Mouse (Mus musculus) ES-E14 (cell line): ENCODE data around the gene Isx. TPM values are rescaled to one million over a fixed set of nuclear protein-coding genes. Genes with fewer than 3 reads are reported as not detected.

Source experiments
- DNase-seq: peaks from one replicate; pipeline ENCODE4 v3.0.0-alpha.2; 2013; ENCODE audit warnings: low read depth, low spot score
- H3K27ac ChIP-seq: 2 replicates; pipeline ENCODE4 v1.5.1; 2012; ENCODE audit warnings: low read depth, mild to moderate bottlenecking, low read length, moderate library complexity, mixed read lengths; ENCODE audit not compliant: poor library complexity, insufficient read depth, severe bottlenecking
- H3K36me3 ChIP-seq: 2 replicates; pipeline ENCODE4 v1.6.1; 2012; ENCODE audit warnings: mild to moderate bottlenecking, low read length, moderate library complexity, mixed read lengths; ENCODE audit not compliant: control insufficient read depth, poor library complexity, insufficient read depth, severe bottlenecking
- H3K4me1 ChIP-seq, 2 experiments: fragments of 150-350 bp in 1 of 2; sonication (generic) in 1 of 2; 2 replicates each; pipeline ENCODE4 v1.6.1; 2012; ENCODE audit warnings: low read length in 2 of 2, mild to moderate bottlenecking in 1 of 2, mixed read lengths in 1 of 2; ENCODE audit not compliant: control insufficient read depth in 2 of 2, insufficient read depth in 2 of 2, poor library complexity in 1 of 2
- H3K4me3 ChIP-seq, 2 experiments: fragments of 150-350 bp in 1 of 2; sonication (generic) in 1 of 2; 2 replicates each; pipeline ENCODE4 v1.5.1; 2012; ENCODE audit warnings: low read length in 2 of 2, low read depth in 1 of 2, mild to moderate bottlenecking in 1 of 2, mixed read lengths in 1 of 2; ENCODE audit not compliant: insufficient read depth in 1 of 2, poor library complexity in 1 of 2, severe bottlenecking in 1 of 2
- H3K9ac ChIP-seq: 2 replicates; pipeline ENCODE4 v1.6.1; 2012; ENCODE audit warnings: low read depth, mild to moderate bottlenecking, low read length, mixed read lengths; ENCODE audit not compliant: poor library complexity, insufficient read depth, severe bottlenecking
- H3K9me3 ChIP-seq: fragments of 150-350 bp; sonication (generic); 2 replicates; pipeline ENCODE4 v1.6.1; 2012; ENCODE audit warnings: low read depth, mild to moderate bottlenecking, low read length; ENCODE audit not compliant: control insufficient read depth, insufficient read depth
- CHD2 ChIP-seq: IDR thresholded peaks from 2 replicates; pipeline ENCODE4 v1.6.1; 2014; ENCODE audit warnings: mild to moderate bottlenecking, low read depth, low read length, inconsistent platforms
- HCFC1 ChIP-seq: IDR thresholded peaks from 2 replicates; pipeline ENCODE4 v1.6.1; 2012; ENCODE audit warnings: low read length, inconsistent platforms, borderline replicate concordance; ENCODE audit not compliant: insufficient read depth
- MAFK ChIP-seq: IDR thresholded peaks from 2 replicates; pipeline ENCODE4 v1.6.1; 2014; ENCODE audit warnings: mild to moderate bottlenecking, low read depth, low read length, inconsistent platforms; ENCODE audit not compliant: insufficient read depth
- ZC3H11A ChIP-seq: IDR thresholded peaks from 2 replicates; pipeline ENCODE4 v1.6.1; 2012; ENCODE audit warnings: low read depth, mild to moderate bottlenecking, inconsistent platforms, low read length, borderline replicate concordance
- ZNF384 ChIP-seq: IDR thresholded peaks from 2 replicates; pipeline ENCODE4 v1.6.1; 2012; ENCODE audit warnings: low read depth, low read length, inconsistent platforms
- in situ Hi-C, 2 experiments: fragments of 600-800 bp; cut with MboI; formaldehyde crosslinking; loops; one replicate each; pipeline ENCODE4 v1.15.1; 2025; ENCODE audit warnings: low sequenced_read_pairs in 2 of 2, inconsistent platforms in 1 of 2; ENCODE audit not compliant: unreplicated experiment in 2 of 2
- total RNA-seq: library from RNA; depleted of rRNA; stranded (reverse); fragments of 300-350 nt; gene quantifications from 2 replicates; pipeline ENCODE4 v1.2.3, GENCODE M21; 2012

Gene Isx
- total RNA-seq, 1 experiment = 0.13 TPM

GRCm38 (mm10) chr8:74888763-74889162, 15.8 kb downstream of the Isx start:
- no peak for TF ChIP-seq CHD2
- TF ChIP-seq ZNF384 = no peak
- TF ChIP-seq ZC3H11A = no peak
- no peak for TF ChIP-seq MAFK
- no peak for TF ChIP-seq HCFC1
- DNase-seq = no peak
- Histone ChIP-seq H3K9me3 (no peaks in the 10 kb centered on the region), H3K36me3 (no peaks in the 10 kb centered on the region), H3K4me3 (no peak overlapping the region), H3K27ac (no peak overlapping the region), H3K4me1 (no peaks in the 10 kb centered on the region), H3K9ac (no peak overlapping the region)
- in situ Hi-C loops = no loop called here

- Histone ChIP-seq H3K9ac (no peak overlapping the region), H3K4me1 (no peaks in the 10 kb centered on the region), H3K36me3 (no peaks in the 10 kb centered on the region), H3K9me3 (no peaks in the 10 kb centered on the region), H3K27ac (no peak overlapping the region), H3K4me3 (no peak overlapping the region)
- DNase-seq = no peak
- in situ Hi-C loops = no loop called here
- TF ChIP-seq MAFK = no peak
- TF ChIP-seq ZNF384 = no peak
- TF ChIP-seq ZC3H11A = no peak
- TF ChIP-seq HCFC1 = no peak
- no peak for TF ChIP-seq CHD2
Observed at GRCm38 (mm10) chr8:74891030-74891429, 18.1 kb downstream of the Isx start.

- no peaks in the 10 kb centered on the region for H3K36me3 ChIP-seq
- in situ Hi-C loops = no loop called here
- H3K9me3 ChIP-seq = no peaks in the 10 kb centered on the region
- no peak for DNase-seq
- H3K4me1 ChIP-seq = no peaks in the 10 kb centered on the region
- H3K9ac ChIP-seq = no peak overlapping the region
- TF ChIP-seq CHD2 = no peak
- no peak for TF ChIP-seq ZC3H11A
- no peak overlapping the region for H3K4me3 ChIP-seq
- no peak overlapping the region for H3K27ac ChIP-seq
Observed at GRCm38 (mm10) chr8:74896302-74896701, 23.3 kb downstream of the Isx start.

GRCm38 (mm10) chr8:74897315-74897714, 24.3 kb downstream of the Isx start:
- H3K4me1 ChIP-seq = no peaks in the 10 kb centered on the region
- H3K27ac ChIP-seq = no peak overlapping the region
- in situ Hi-C loops = no loop called here
- H3K9ac ChIP-seq = no peak overlapping the region
- TF ChIP-seq ZC3H11A (no peak), MAFK (no peak), HCFC1 (no peak), CHD2 (no peak), ZNF384 (no peak)
- DNase-seq = no peak
- no peak overlapping the region for H3K4me3 ChIP-seq
- H3K9me3 ChIP-seq = no peaks in the 10 kb centered on the region
- H3K36me3 ChIP-seq = no peaks in the 10 kb centered on the region

- no peak for DNase-seq
- TF ChIP-seq ZC3H11A (no peak), MAFK (no peak), ZNF384 (no peak), HCFC1 (no peak), CHD2 (no peak)
- Histone ChIP-seq H3K9ac (no peak overlapping the region), H3K27ac (no peak overlapping the region), H3K36me3 (no peaks in the 10 kb centered on the region), H3K4me1 (no peaks in the 10 kb centered on the region), H3K9me3 (no peaks in the 10 kb centered on the region), H3K4me3 (no peak overlapping the region)
- in situ Hi-C loops = no loop called here
Observed at GRCm38 (mm10) chr8:74899796-74900195, 26.8 kb downstream of the Isx start.
